Mouse (Mus musculus) limb, embryonic 14.5 days (tissue): ENCODE data around the gene Rtn4rl1. TPM values are rescaled to one million over a fixed set of nuclear protein-coding genes. Genes with fewer than 3 reads are reported as not detected.

Source experiments
- ATAC-seq: fragments of 200-750 bp; cut with Nextera tagmentation; 2 replicates; pipeline ENCODE4 v1.8.0; 2017; ENCODE audit warnings: low read depth, moderate number of reproducible peaks, moderate TSS enrichment; ENCODE audit not compliant: low FRiP score
- DNase-seq: peaks from one replicate; pipeline ENCODE4 v3.0.0-alpha.2; 2015; ENCODE audit warnings: low spot score
- H3K27ac ChIP-seq: fragments of 300-500 bp; sonication (generic); replicated peaks from 2 replicates; pipeline ENCODE4 v1.5.1; 2014; ENCODE audit warnings: low read depth, mild to moderate bottlenecking, low read length, moderate library complexity, mixed read lengths
- H3K27me3 ChIP-seq: fragments of 300-500 bp; sonication (generic); 2 replicates; pipeline ENCODE4 v1.6.1; 2014; ENCODE audit warnings: low read length, mixed read lengths; ENCODE audit not compliant: control insufficient read depth, insufficient read depth
- H3K36me3 ChIP-seq: fragments of 300-500 bp; sonication (generic); 2 replicates; pipeline ENCODE4 v1.6.1; 2014; ENCODE audit warnings: mild to moderate bottlenecking, low read length, moderate library complexity, mixed read lengths; ENCODE audit not compliant: control insufficient read depth, insufficient read depth
- H3K4me1 ChIP-seq: fragments of 300-500 bp; sonication (generic); 2 replicates; pipeline ENCODE4 v1.6.1; 2014; ENCODE audit warnings: antibody characterized with exemption, low read length, mixed read lengths; ENCODE audit not compliant: control insufficient read depth, insufficient read depth
- H3K4me2 ChIP-seq: fragments of 300-500 bp; sonication (generic); replicated peaks from 2 replicates; pipeline ENCODE4 v1.6.1; 2014; ENCODE audit warnings: low read depth, mild to moderate bottlenecking, low read length, moderate library complexity; ENCODE audit not compliant: severe bottlenecking
- H3K4me3 ChIP-seq: fragments of 300-500 bp; sonication (generic); replicated peaks from 2 replicates; pipeline ENCODE4 v1.5.1; 2014; ENCODE audit warnings: low read length
- H3K9ac ChIP-seq: fragments of 300-500 bp; sonication (generic); 2 replicates; pipeline ENCODE4 v1.6.1; 2014; ENCODE audit warnings: mild to moderate bottlenecking, low read depth, low read length, moderate library complexity; ENCODE audit not compliant: severe bottlenecking
- H3K9me3 ChIP-seq: fragments of 300-500 bp; sonication (generic); 2 replicates; pipeline ENCODE4 v1.6.1; 2016; ENCODE audit warnings: low read length; ENCODE audit not compliant: control insufficient read depth
- POLR2A ChIP-seq: fragments of 200-500 bp; IDR thresholded peaks from 2 replicates; pipeline ENCODE4 v1.8.0; 2012; ENCODE audit warnings: inconsistent platforms, mild to moderate bottlenecking, moderate library complexity, borderline replicate concordance; ENCODE audit not compliant: insufficient read depth, insufficient read length; ENCODE audit errors: extremely low read depth
- WGBS: fragments of 180-500 bp; shearing (Covaris S2); extraction: QIAGEN DNeasy Blood & Tissue Kit; methylation state at CpG from one replicate; pipeline ENCODE4 v1.1.7; 2014; 5-methylcytosine and 5-hydroxymethylcytosine counted together
- polyA plus RNA-seq, 2 experiments: library from polyadenylated mRNA; depleted of rRNA in 1 of 2; stranded (reverse) in 1 of 2; unstranded in 1 of 2; fragments of >200 nt; fragmentation: Nextera tagmentation in 1 of 2; extraction: Ambion mirVana in 1 of 2; gene quantifications; 2 replicates each; pipeline versions ENCODE4 v1.2.1 to v1.2.3; 2012 to 2014

Gene Rtn4rl1
- polyA plus RNA-seq, 2 experiments = 3.4 to 4.4 TPM

GRCm38 (mm10) chr11:75168590-75169361, 24.8 kb upstream of the Rtn4rl1 start:
- H3K9me3 ChIP-seq = no peaks in the 10 kb centered on the region
- peak overlapping the region; percentile 79 for H3K27ac ChIP-seq
- peaks cover 90% of the 10 kb centered on the region for H3K27me3 ChIP-seq
- peak overlapping the region; percentile 82 for H3K9ac ChIP-seq
- H3K36me3 ChIP-seq = peaks cover 37% of the 10 kb centered on the region
- peak overlapping the region; percentile 85 for H3K4me2 ChIP-seq
- ATAC-seq = peak; percentile 47
- H3K4me1 ChIP-seq = peaks cover 53% of the 10 kb centered on the region
- H3K4me3 ChIP-seq = peak overlapping the region; percentile 59
- WGBS = under 1% methylated on average over 62 of the region's 83 CpGs
- TF ChIP-seq POLR2A = peak; percentile 40; the same call in 1 of the 2 replicates
- DNase-seq = peak; percentile 79

GRCm38 (mm10) chr11:75169405-75170080, 24.0 kb upstream of the Rtn4rl1 start, which contains the start of gene Hic1:
TSS of gene Hic1 (minus strand) at chr11:75169519.
- TF ChIP-seq POLR2A = no peak
- ATAC-seq (no peak), DNase-seq (no peak)
- H3K9me3 ChIP-seq = no peaks in the 10 kb centered on the region
- H3K27me3 ChIP-seq = peaks cover 88% of the 10 kb centered on the region
- WGBS = 2% methylated on average over 23 of the region's 23 CpGs
- H3K36me3 ChIP-seq = peaks cover 29% of the 10 kb centered on the region
- H3K4me3 ChIP-seq = peak within 1 kb of the TSS; percentile 59
- H3K4me1 ChIP-seq = peaks cover 48% of the 10 kb centered on the region
- peak within 1 kb of the TSS; percentile 85 for H3K4me2 ChIP-seq
- peak within 1 kb of the TSS; percentile 82 for H3K9ac ChIP-seq
- H3K27ac ChIP-seq = peak within 1 kb of the TSS; percentile 79

- Histone ChIP-seq H3K27me3 (peaks cover 81% of the 10 kb centered on the region), H3K27ac (no peak overlapping the region), H3K36me3 (peaks cover 22% of the 10 kb centered on the region), H3K9ac (peak overlapping the region; percentile 34; the same call in 1 of the 2 replicates), H3K4me3 (peak overlapping the region; percentile 59), H3K9me3 (no peaks in the 10 kb centered on the region), H3K4me1 (peaks cover 42% of the 10 kb centered on the region), H3K4me2 (peak overlapping the region; percentile 85)
- no peak for TF ChIP-seq POLR2A
- peak; percentile 72 for ATAC-seq
- DNase-seq = peak; percentile 95
- under 1% methylated on average over 37 of the region's 38 CpGs for WGBS
Measured at GRCm38 (mm10) chr11:75170136-75170751, 23.3 kb upstream of the Rtn4rl1 start.

GRCm38 (mm10) chr11:75171186-75171865, 22.3 kb upstream of the Rtn4rl1 start:
- Histone ChIP-seq H3K36me3 (peaks cover 13% of the 10 kb centered on the region), H3K4me2 (peak overlapping the region; percentile 85), H3K27ac (no peak overlapping the region), H3K9ac (no peak overlapping the region), H3K9me3 (no peaks in the 10 kb centered on the region), H3K27me3 (peaks cover 70% of the 10 kb centered on the region), H3K4me1 (peaks cover 32% of the 10 kb centered on the region), H3K4me3 (peak overlapping the region; percentile 64; the same call in 1 of the 2 replicates)
- 12% methylated on average over 17 of the region's 17 CpGs for WGBS
- no peak for DNase-seq
- TF ChIP-seq POLR2A = no peak
- no peak for ATAC-seq
